Mouse (Mus musculus) heart, embryonic 16.5 days (tissue): ENCODE measurements around the gene Frk. TPM values are rescaled to one million over a fixed set of nuclear protein-coding genes. Genes with fewer than 3 reads are reported as not detected.
"Not testable (repeated sequence)": the region's sequence is repeated elsewhere in the genome, so short reads cannot be mapped to it uniquely, and the experiment has no call there.

ENCODE experiments used
- ATAC-seq: fragments of 200-750 bp; cut with Nextera tagmentation; replicated peaks from 2 replicates; pipeline ENCODE4 v1.8.0; 2017; ENCODE audit warnings: moderate number of reproducible peaks; ENCODE audit not compliant: insufficient read depth, low FRiP score; ENCODE audit errors: extremely low read depth
- H3K27ac ChIP-seq: fragments of 300-500 bp; sonication (generic); 2 replicates; pipeline ENCODE4 v1.5.1; 2014; ENCODE audit warnings: mild to moderate bottlenecking, low read length, control low read depth, moderate library complexity
- H3K27me3 ChIP-seq: fragments of 300-500 bp; sonication (generic); 2 replicates; pipeline ENCODE4 v1.6.1; 2014; ENCODE audit warnings: low read length, mixed read lengths; ENCODE audit not compliant: control insufficient read depth, insufficient read depth
- H3K36me3 ChIP-seq: fragments of 300-500 bp; sonication (generic); 2 replicates; pipeline ENCODE4 v1.6.1; 2014; ENCODE audit not compliant: control insufficient read depth, insufficient read depth
- H3K4me1 ChIP-seq: fragments of 300-500 bp; sonication (generic); 2 replicates; pipeline ENCODE4 v1.6.1; 2014; ENCODE audit warnings: low read length, mixed read lengths; ENCODE audit not compliant: control insufficient read depth, insufficient read depth
- H3K4me2 ChIP-seq: fragments of 300-500 bp; sonication (generic); 2 replicates; pipeline ENCODE4 v1.6.1; 2014; ENCODE audit warnings: low read depth, mild to moderate bottlenecking, control low read depth, low read length
- H3K4me3 ChIP-seq: fragments of 300-500 bp; sonication (generic); 2 replicates; pipeline ENCODE4 v1.5.1; 2014; ENCODE audit warnings: mild to moderate bottlenecking, control low read depth, low read length
- H3K9ac ChIP-seq: fragments of 300-500 bp; sonication (generic); 2 replicates; pipeline ENCODE4 v1.6.1; 2014; ENCODE audit warnings: low read length, control low read depth
- H3K9me3 ChIP-seq: fragments of 300-500 bp; sonication (generic); replicated peaks from 2 replicates; pipeline ENCODE4 v1.6.1; 2016; ENCODE audit warnings: low read length; ENCODE audit not compliant: control insufficient read depth
- WGBS: fragments of 180-500 bp; shearing (Covaris S2); extraction: QIAGEN DNeasy Blood & Tissue Kit; methylation state at CpG from one replicate; pipeline ENCODE4 v1.1.7; 2014; 5-methylcytosine and 5-hydroxymethylcytosine counted together
- polyA plus RNA-seq: library from polyadenylated mRNA; unstranded; fragments of >200 nt; fragmentation: Nextera tagmentation; extraction: Ambion mirVana; gene quantifications from 2 replicates; pipeline ENCODE4 v1.2.1, GENCODE M21; 2015

The Frk gene
- polyA plus RNA-seq, 1 experiment from 2014 or later, result 3.2 TPM

GRCm38 (mm10) chr10:34541717-34542490 lies 58.7 kb downstream of the Frk start:
- WGBS, result 76% methylated on average over 3 of the region's 3 CpGs

GRCm38 (mm10) chr10:34550612-34551011 lies 67.4 kb downstream of the Frk start:
- H3K9me3 ChIP-seq, result no peaks in the 10 kb centered on the region
- H3K4me3 ChIP-seq, result no peak overlapping the region
- H3K4me2 ChIP-seq, result no peak overlapping the region
- no peak overlapping the region for H3K9ac ChIP-seq
- ATAC-seq, result no peak
- no peaks in the 10 kb centered on the region for H3K36me3 ChIP-seq
- WGBS, result 82% methylated on average over 5 of the region's 5 CpGs
- H3K27me3 ChIP-seq, result no peaks in the 10 kb centered on the region
- H3K4me1 ChIP-seq, result no peaks in the 10 kb centered on the region
- no peak overlapping the region for H3K27ac ChIP-seq

More at GRCm38 (mm10) chr10:34541717-34542490, 58.7 kb downstream of the Frk start:
- no peak for ATAC-seq
- no peak overlapping the region for H3K4me2 ChIP-seq
- no peak overlapping the region for H3K9ac ChIP-seq
- no peaks in the 10 kb centered on the region for H3K27me3 ChIP-seq
- no peaks in the 10 kb centered on the region for H3K4me1 ChIP-seq
- no peak overlapping the region for H3K27ac ChIP-seq
- no peaks in the 10 kb centered on the region for H3K36me3 ChIP-seq
- no peak overlapping the region for H3K4me3 ChIP-seq
- H3K9me3 ChIP-seq, result no peaks in the 10 kb centered on the region

- Histone ChIP-seq H3K9ac (no peak overlapping the region), H3K27ac (no peak overlapping the region), H3K4me1 (no peaks in the 10 kb centered on the region), H3K4me3 (no peak overlapping the region), H3K36me3 (no peaks in the 10 kb centered on the region), H3K4me2 (no peak overlapping the region), H3K27me3 (no peaks in the 10 kb centered on the region), H3K9me3 (no peaks in the 10 kb centered on the region)
- ATAC-seq, result no peak
- 67% methylated on average over 5 of the region's 5 CpGs for WGBS
Measured at GRCm38 (mm10) chr10:34551636-34552035, 68.4 kb downstream of the Frk start.

GRCm38 (mm10) chr10:34563518-34564176 lies 80.4 kb downstream of the Frk start:
- H3K9me3 ChIP-seq, result no peaks in the 10 kb centered on the region
- no peak overlapping the region for H3K27ac ChIP-seq
- H3K27me3 ChIP-seq, result no peaks in the 10 kb centered on the region
- WGBS, result 91% methylated on average over 1 of the region's 1 CpGs
- H3K4me1 ChIP-seq, result no peaks in the 10 kb centered on the region
- H3K9ac ChIP-seq, result no peak overlapping the region
- no peak for ATAC-seq
- H3K4me3 ChIP-seq, result no peak overlapping the region
- H3K4me2 ChIP-seq, result no peak overlapping the region
- H3K36me3 ChIP-seq, result no peaks in the 10 kb centered on the region

GRCm38 (mm10) chr10:34615474-34615873 lies 132.3 kb downstream of the Frk start:
- no peak overlapping the region for H3K4me2 ChIP-seq
- no peaks in the 10 kb centered on the region for H3K4me1 ChIP-seq
- ATAC-seq, result no peak
- no peak overlapping the region for H3K27ac ChIP-seq
- no peaks in the 10 kb centered on the region for H3K36me3 ChIP-seq
- H3K4me3 ChIP-seq, result no peak overlapping the region
- no peaks in the 10 kb centered on the region for H3K27me3 ChIP-seq
- H3K9me3 ChIP-seq, result no peaks in the 10 kb centered on the region
- no peak overlapping the region for H3K9ac ChIP-seq

- Histone ChIP-seq H3K4me2 (no peak overlapping the region), H3K9me3 (no peaks in the 10 kb centered on the region), H3K4me3 (no peak overlapping the region), H3K36me3 (no peaks in the 10 kb centered on the region), H3K27me3 (no peaks in the 10 kb centered on the region), H3K9ac (no peak overlapping the region), H3K27ac (no peak overlapping the region), H3K4me1 (no peaks in the 10 kb centered on the region)
- WGBS, result 56% methylated on average over 2 of the region's 2 CpGs
- ATAC-seq, result no peak
Measured at GRCm38 (mm10) chr10:34617216-34617615, 134.0 kb downstream of the Frk start.

GRCm38 (mm10) chr10:34618490-34618889 lies 135.3 kb downstream of the Frk start:
- Histone ChIP-seq H3K27ac (no peak overlapping the region), H3K4me3 (no peak overlapping the region), H3K36me3 (no peaks in the 10 kb centered on the region), H3K4me1 (no peaks in the 10 kb centered on the region), H3K27me3 (no peaks in the 10 kb centered on the region), H3K9ac (no peak overlapping the region), H3K4me2 (no peak overlapping the region), H3K9me3 (no peaks in the 10 kb centered on the region)
- 41% methylated on average over 3 of the region's 3 CpGs for WGBS
- no peak for ATAC-seq

- WGBS, result 51% methylated on average over 8 of the region's 8 CpGs
- not testable (repeated sequence) for H3K4me2 ChIP-seq, H3K36me3 ChIP-seq
Measured at GRCm38 (mm10) chr10:34620540-34620939, 137.3 kb downstream of the Frk start.

GRCm38 (mm10) chr10:34638245-34638644 lies 155.0 kb downstream of the Frk start:
- H3K4me1 ChIP-seq, result no peaks in the 10 kb centered on the region

More at GRCm38 (mm10) chr10:34620540-34620939, 137.3 kb downstream of the Frk start:
- not testable (repeated sequence) for H3K4me1 ChIP-seq, H3K9ac ChIP-seq, H3K27ac ChIP-seq, H3K9me3 ChIP-seq, ATAC-seq, H3K4me3 ChIP-seq, H3K27me3 ChIP-seq

More at GRCm38 (mm10) chr10:34638245-34638644, 155.0 kb downstream of the Frk start:
- no peak overlapping the region for H3K27ac ChIP-seq
- H3K4me3 ChIP-seq, result no peak overlapping the region
- WGBS, result 49% methylated on average over 1 of the region's 1 CpGs
- H3K9ac ChIP-seq, result no peak overlapping the region
- ATAC-seq, result no peak
- H3K27me3 ChIP-seq, result no peaks in the 10 kb centered on the region
- H3K9me3 ChIP-seq, result no peaks in the 10 kb centered on the region
- no peaks in the 10 kb centered on the region for H3K36me3 ChIP-seq
- H3K4me2 ChIP-seq, result no peak overlapping the region
